Mouse (Mus musculus): Measurements from ENCODE around the gene 4921504E06Rik. TPM values are rescaled to one million over a fixed set of nuclear protein-coding genes. Genes with fewer than 3 reads are reported as not detected.

Gene 4921504E06Rik
- polyA plus RNA-seq, 1 experiment: not detected

GRCm38 (mm10) chr2:19579846-19580245 is 26.1 kb upstream of the 4921504E06Rik start:
- TF ChIP-seq POLR2A (IDR thresholded peaks at IDR 0.05; ENCODE audit: low read depth, low read length) (no peak), CTCF (IDR thresholded peaks at IDR 0.05; ENCODE audit: extremely low read depth, insufficient read length, insufficient replicate concordance, low read depth, low read length) (no peak)
- Histone ChIP-seq H3K4me3 (ENCODE audit: low read depth, low read length) (no peak overlapping the region), H3K36me3 (ENCODE audit: control insufficient read depth, insufficient read depth, low read length) (no peaks in the 10 kb centered on the region), H3K27ac (ENCODE audit: insufficient read depth, low read depth, low read length) (no peak overlapping the region), H3K4me1 (ENCODE audit: control insufficient read depth, insufficient read depth, insufficient read length, low read length) (no peaks in the 10 kb centered on the region), H3K27me3 (ENCODE audit: control insufficient read depth, insufficient read depth, low read length) (no peaks in the 10 kb centered on the region)
- WGBS: 79% methylated on average over 3 of the region's 3 CpGs

GRCm38 (mm10) chr2:19579180-19579579 is 25.5 kb upstream of the 4921504E06Rik start:
- no peak for TF ChIP-seq CTCF (IDR thresholded peaks at IDR 0.05; ENCODE audit: extremely low read depth, insufficient read length, insufficient replicate concordance, low read depth, low read length)
- no peak for TF ChIP-seq POLR2A (IDR thresholded peaks at IDR 0.05; ENCODE audit: low read depth, low read length)
- H3K36me3 ChIP-seq (ENCODE audit: control insufficient read depth, insufficient read depth, low read length): no peaks in the 10 kb centered on the region
- no peaks in the 10 kb centered on the region for H3K27me3 ChIP-seq (ENCODE audit: control insufficient read depth, insufficient read depth, low read length)
- no peaks in the 10 kb centered on the region for H3K4me1 ChIP-seq (ENCODE audit: control insufficient read depth, insufficient read depth, insufficient read length, low read length)
- H3K27ac ChIP-seq (ENCODE audit: insufficient read depth, low read depth, low read length): no peak overlapping the region
- WGBS: 62% methylated on average over 6 of the region's 6 CpGs
- H3K4me3 ChIP-seq (ENCODE audit: low read depth, low read length): no peak overlapping the region

- H3K27ac ChIP-seq (ENCODE audit: insufficient read depth, low read depth, low read length): no peak overlapping the region
- H3K4me3 ChIP-seq (ENCODE audit: low read depth, low read length): no peak overlapping the region
- 81% methylated on average over 5 of the region's 5 CpGs for WGBS
- H3K4me1 ChIP-seq (ENCODE audit: control insufficient read depth, insufficient read depth, insufficient read length, low read length): no peaks in the 10 kb centered on the region
- no peaks in the 10 kb centered on the region for H3K36me3 ChIP-seq (ENCODE audit: control insufficient read depth, insufficient read depth, low read length)
- TF ChIP-seq POLR2A (IDR thresholded peaks at IDR 0.05; ENCODE audit: low read depth, low read length) (no peak), CTCF (IDR thresholded peaks at IDR 0.05; ENCODE audit: extremely low read depth, insufficient read length, insufficient replicate concordance, low read depth, low read length) (no peak)
- H3K27me3 ChIP-seq (ENCODE audit: control insufficient read depth, insufficient read depth, low read length): no peaks in the 10 kb centered on the region; the same call in 1 of the 2 replicates
Observed at GRCm38 (mm10) chr2:19562114-19562829, 8.6 kb upstream of the 4921504E06Rik start.

- Histone ChIP-seq H3K36me3 (ENCODE audit: control insufficient read depth, insufficient read depth, low read length) (no peaks in the 10 kb centered on the region), H3K27me3 (ENCODE audit: control insufficient read depth, insufficient read depth, low read length) (no peaks in the 10 kb centered on the region; the same call in 1 of the 2 replicates), H3K4me3 (ENCODE audit: low read depth, low read length) (no peak overlapping the region), H3K4me1 (ENCODE audit: control insufficient read depth, insufficient read depth, insufficient read length, low read length) (no peaks in the 10 kb centered on the region), H3K27ac (ENCODE audit: insufficient read depth, low read depth, low read length) (no peak overlapping the region)
- TF ChIP-seq CTCF (IDR thresholded peaks at IDR 0.05; ENCODE audit: extremely low read depth, insufficient read length, insufficient replicate concordance, low read depth, low read length) (no peak), POLR2A (IDR thresholded peaks at IDR 0.05; ENCODE audit: low read depth, low read length) (no peak)
- 31% methylated on average over 2 of the region's 2 CpGs for WGBS
Observed at GRCm38 (mm10) chr2:19560654-19561053, 6.9 kb upstream of the 4921504E06Rik start.

GRCm38 (mm10) chr2:19560071-19560470 is 6.4 kb upstream of the 4921504E06Rik start:
- WGBS: 68% methylated on average over 4 of the region's 4 CpGs
- no peaks in the 10 kb centered on the region; the same call in 1 of the 2 replicates for H3K27me3 ChIP-seq (ENCODE audit: control insufficient read depth, insufficient read depth, low read length)
- no peak overlapping the region for H3K4me3 ChIP-seq (ENCODE audit: low read depth, low read length)
- H3K27ac ChIP-seq (ENCODE audit: insufficient read depth, low read depth, low read length): no peak overlapping the region
- TF ChIP-seq CTCF (IDR thresholded peaks at IDR 0.05; ENCODE audit: extremely low read depth, insufficient read length, insufficient replicate concordance, low read depth, low read length) (no peak), POLR2A (IDR thresholded peaks at IDR 0.05; ENCODE audit: low read depth, low read length) (no peak)
- H3K36me3 ChIP-seq (ENCODE audit: control insufficient read depth, insufficient read depth, low read length): no peaks in the 10 kb centered on the region
- H3K4me1 ChIP-seq (ENCODE audit: control insufficient read depth, insufficient read depth, insufficient read length, low read length): no peaks in the 10 kb centered on the region

- no peaks in the 10 kb centered on the region for H3K36me3 ChIP-seq (ENCODE audit: control insufficient read depth, insufficient read depth, low read length)
- no peaks in the 10 kb centered on the region; the same call in 1 of the 2 replicates for H3K27me3 ChIP-seq (ENCODE audit: control insufficient read depth, insufficient read depth, low read length)
- no peak for TF ChIP-seq CTCF (IDR thresholded peaks at IDR 0.05; ENCODE audit: extremely low read depth, insufficient read length, insufficient replicate concordance, low read depth, low read length)
- no peak for TF ChIP-seq POLR2A (IDR thresholded peaks at IDR 0.05; ENCODE audit: low read depth, low read length)
- 79% methylated on average over 2 of the region's 2 CpGs for WGBS
- H3K27ac ChIP-seq (ENCODE audit: insufficient read depth, low read depth, low read length): no peak overlapping the region
- H3K4me1 ChIP-seq (ENCODE audit: control insufficient read depth, insufficient read depth, insufficient read length, low read length): peaks cover 3% of the 10 kb centered on the region; the same call in 1 of the 2 replicates
- H3K4me3 ChIP-seq (ENCODE audit: low read depth, low read length): no peak overlapping the region
Observed at GRCm38 (mm10) chr2:19551396-19551795, 2.3 kb downstream of the 4921504E06Rik start.

- Histone ChIP-seq H3K4me1 (ENCODE audit: control insufficient read depth, insufficient read depth, insufficient read length, low read length) (no peaks in the 10 kb centered on the region), H3K36me3 (ENCODE audit: control insufficient read depth, insufficient read depth, low read length) (no peaks in the 10 kb centered on the region), H3K4me3 (ENCODE audit: low read depth, low read length) (no peak overlapping the region), H3K27ac (ENCODE audit: insufficient read depth, low read depth, low read length) (no peak overlapping the region), H3K27me3 (ENCODE audit: control insufficient read depth, insufficient read depth, low read length) (no peaks in the 10 kb centered on the region)
- TF ChIP-seq CTCF (IDR thresholded peaks at IDR 0.05; ENCODE audit: extremely low read depth, insufficient read length, insufficient replicate concordance, low read depth, low read length) (no peak), POLR2A (IDR thresholded peaks at IDR 0.05; ENCODE audit: low read depth, low read length) (no peak)
- 60% methylated on average over 1 of the region's 1 CpGs for WGBS
Observed at GRCm38 (mm10) chr2:19540906-19541305, 12.8 kb downstream of the 4921504E06Rik start.
